Mouse (Mus musculus) adrenal gland, adult 18-20 months (tissue): ENCODE measurements at regions not wholly inside any gene's neighbourhood (a gene's known extent, or its start where the extent isn't known, plus 50 kb on each side); places are given as distances from the start of the nearest gene placed in this dataset.

ENCODE experiments used
- DNase-seq, 2 experiments: peaks; one replicate each; pipeline ENCODE4 v3.0.0; 2021 to 2022; ENCODE audit warnings: low spot score in 2 of 2

GRCm38 (mm10) chr13:51227836-51228235 is 57.0 kb downstream of the Nxnl2 start:
- no peak for DNase-seq

- DNase-seq, result no peak
These were observed 58.3 kb downstream of the Nxnl2 start for GRCm38 (mm10) chr13:51228862-51229770.

- no peak for DNase-seq
These were observed 59.0 kb downstream of the Nxnl2 start for GRCm38 (mm10) chr13:51229862-51230261.

GRCm38 (mm10) chr13:51231586-51231985 is 60.8 kb downstream of the Nxnl2 start:
- no peak for DNase-seq

GRCm38 (mm10) chr13:51247378-51247777 is 76.6 kb downstream of the Nxnl2 start:
- no peak for DNase-seq

- no peak for DNase-seq
These were observed 82.5 kb downstream of the Nxnl2 start for GRCm38 (mm10) chr13:51253371-51253770.

- DNase-seq, result no peak
These were observed 84.9 kb downstream of the Nxnl2 start for GRCm38 (mm10) chr13:51255688-51256087.

GRCm38 (mm10) chr13:51258752-51259721 is 88.2 kb downstream of the Nxnl2 start:
- DNase-seq, result no peak

GRCm38 (mm10) chr13:51261619-51262018 is 90.8 kb downstream of the Nxnl2 start:
- DNase-seq, result no peak

- DNase-seq, result no peak
These were observed 102.0 kb downstream of the Nxnl2 start for GRCm38 (mm10) chr13:51272786-51273185.

GRCm38 (mm10) chr13:51274639-51275038 is 103.8 kb downstream of the Nxnl2 start:
- DNase-seq, result no peak

- no peak for DNase-seq
These were observed 105.8 kb downstream of the Nxnl2 start for GRCm38 (mm10) chr13:51276601-51277000.

GRCm38 (mm10) chr13:51277515-51277914 is 106.7 kb downstream of the Nxnl2 start:
- no peak for DNase-seq

- no peak for DNase-seq
These were observed 109.0 kb downstream of the Nxnl2 start for GRCm38 (mm10) chr13:51279642-51280387.

GRCm38 (mm10) chr13:51280388-51280753 is 109.5 kb downstream of the Nxnl2 start:
- DNase-seq, result no peak

GRCm38 (mm10) chr13:51284679-51285078 is 113.9 kb downstream of the Nxnl2 start:
- DNase-seq, result no peak

GRCm38 (mm10) chr13:51289442-51289841 is 118.6 kb downstream of the Nxnl2 start:
- no peak for DNase-seq

- DNase-seq, result no peak
These were observed 118.4 kb upstream of the S1pr3 start for GRCm38 (mm10) chr13:51290021-51290424.

GRCm38 (mm10) chr13:51290926-51291325 is 117.5 kb upstream of the S1pr3 start:
- DNase-seq, result no peak

- DNase-seq, result no peak
These were observed 115.4 kb upstream of the S1pr3 start for GRCm38 (mm10) chr13:51293047-51293446.

GRCm38 (mm10) chr13:51295872-51296271 is 112.6 kb upstream of the S1pr3 start:
- DNase-seq, result no peak
